Mouse (Mus musculus) liver, adult 2 months (tissue): ENCODE results near the gene Tmbim7.

Source experiments
- CTCF ChIP-seq: fragments of 200-500 bp; IDR thresholded peaks from 2 replicates; pipeline ENCODE4 v1.5.1; 2011; ENCODE audit warnings: low read depth, low read length, control low read depth
- POLR2A ChIP-seq: fragments of 200-500 bp; IDR thresholded peaks from 2 replicates; pipeline ENCODE4 v1.6.1; 2011; ENCODE audit warnings: low read length, control low read depth; ENCODE audit not compliant: insufficient read depth; ENCODE audit errors: extremely low read depth

- TF ChIP-seq CTCF (no peak), POLR2A (no peak)
Measured at GRCm38 (mm10) chr5:3722873-3723272, 71.9 kb downstream of the Tmbim7 start.
